Mouse (Mus musculus) retina, postnatal 1 day (tissue): ENCODE data around the gene 4930539E08Rik.

Experiments used
- DNase-seq: peaks from one replicate; pipeline ENCODE4 v3.0.0-alpha.2; 2012

4930539E08Rik gene

GRCm38 (mm10) chr17:28929369-28929768, 14.2 kb upstream of the 4930539E08Rik start:
- DNase-seq = no peak

DNA sequence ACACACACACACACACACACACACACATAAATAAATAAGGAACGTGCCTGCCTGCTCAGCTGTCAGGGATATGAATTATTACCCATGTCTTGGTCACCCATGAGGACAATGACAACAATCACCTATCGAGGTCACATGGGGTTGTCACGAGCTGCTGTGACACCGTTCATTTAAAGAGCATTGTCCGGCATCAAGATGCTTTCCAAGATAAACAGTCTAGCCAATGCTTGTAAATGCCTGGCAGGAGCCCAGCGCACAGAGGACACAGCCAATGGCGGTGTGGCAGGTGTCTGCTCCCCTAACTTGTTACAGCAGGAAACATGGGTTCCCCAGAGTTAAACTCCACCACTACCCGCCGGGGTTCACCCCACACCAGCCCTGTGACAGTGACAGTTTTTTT, 12.9 kb upstream of the 4930539E08Rik start:
- DNase-seq = no peak

- peak; percentile 77 for DNase-seq
Measured at GRCm38 (mm10) chr17:28926866-28927635, 11.9 kb upstream of the 4930539E08Rik start.

GRCm38 (mm10) chr17:28926380-28926779, 11.3 kb upstream of the 4930539E08Rik start:
- DNase-seq = peak; percentile 92

GRCm38 (mm10) chr17:28924957-28925595, 10.0 kb upstream of the 4930539E08Rik start:
- no peak for DNase-seq

DNA sequence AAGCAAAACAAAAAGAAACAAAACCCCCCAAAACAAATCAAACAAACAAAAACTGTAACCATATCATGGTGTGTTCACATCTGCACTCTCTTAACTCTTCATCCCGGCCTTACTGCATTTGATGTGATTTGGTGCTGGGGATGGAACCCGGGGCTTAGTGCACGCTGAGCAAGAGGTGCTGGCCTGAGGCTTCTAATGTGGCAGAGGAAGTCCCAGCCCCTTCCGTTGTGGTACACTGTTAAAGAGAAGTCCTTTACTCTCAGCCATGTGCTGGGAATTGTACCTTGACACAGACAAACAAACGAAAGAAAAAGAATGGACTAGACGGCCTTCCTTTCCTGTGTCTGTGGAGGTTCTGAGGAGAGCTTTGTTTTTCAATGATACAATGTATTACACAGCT, 7.0 kb upstream of the 4930539E08Rik start:
- DNase-seq = no peak

DNA sequence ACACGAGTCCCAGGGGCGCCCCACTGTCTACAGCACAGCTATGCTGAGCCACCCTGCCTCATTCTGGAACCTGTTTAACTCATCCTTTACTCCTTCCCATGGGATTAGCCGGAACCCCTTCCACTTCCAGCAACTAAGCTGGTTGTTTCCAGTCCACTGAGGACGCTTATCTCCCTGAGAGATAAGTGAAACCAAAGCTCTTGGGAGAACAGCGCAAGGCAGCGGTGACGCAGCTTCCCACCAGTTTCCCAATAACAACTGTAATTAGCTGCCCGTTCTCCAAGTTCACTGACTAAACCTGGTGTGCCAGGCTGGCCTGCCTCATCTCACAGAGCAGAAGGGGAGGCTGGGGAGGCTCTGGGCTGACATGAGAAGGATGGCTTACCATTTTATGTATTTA, 6.0 kb upstream of the 4930539E08Rik start:
- no peak for DNase-seq

GRCm38 (mm10) chr17:28916520-28916919, 1.4 kb upstream of the 4930539E08Rik start:
- no peak for DNase-seq

GRCm38 (mm10) chr17:28913940-28914339, 1.2 kb downstream of the 4930539E08Rik start:
- no peak for DNase-seq

GRCm38 (mm10) chr17:28913200-28913599, 1.9 kb downstream of the 4930539E08Rik start:
- DNase-seq = no peak

DNA sequence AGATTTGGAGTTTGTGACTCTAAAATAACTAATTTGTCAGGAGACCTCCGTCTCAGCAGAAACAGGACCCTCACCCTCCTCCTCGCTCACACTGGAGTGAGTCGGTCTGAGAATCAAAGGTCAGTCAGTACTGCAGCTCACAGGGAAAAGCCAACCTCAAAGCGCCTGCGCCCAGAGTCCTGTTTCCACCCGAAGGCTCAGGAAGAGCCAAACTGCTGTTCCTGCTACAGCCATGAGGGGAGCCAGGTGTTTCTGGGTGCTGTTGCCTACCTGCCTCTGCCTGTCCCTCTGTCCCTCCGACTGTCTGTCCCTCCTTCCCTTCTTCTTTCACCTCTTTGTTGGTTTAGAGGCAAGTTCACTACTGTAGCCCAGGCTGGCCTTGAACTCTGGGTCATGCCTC, 5.0 kb downstream of the 4930539E08Rik start:
- no peak for DNase-seq

GRCm38 (mm10) chr17:28909252-28909941, 5.7 kb downstream of the 4930539E08Rik start:
- DNase-seq = peak; percentile 78

DNA sequence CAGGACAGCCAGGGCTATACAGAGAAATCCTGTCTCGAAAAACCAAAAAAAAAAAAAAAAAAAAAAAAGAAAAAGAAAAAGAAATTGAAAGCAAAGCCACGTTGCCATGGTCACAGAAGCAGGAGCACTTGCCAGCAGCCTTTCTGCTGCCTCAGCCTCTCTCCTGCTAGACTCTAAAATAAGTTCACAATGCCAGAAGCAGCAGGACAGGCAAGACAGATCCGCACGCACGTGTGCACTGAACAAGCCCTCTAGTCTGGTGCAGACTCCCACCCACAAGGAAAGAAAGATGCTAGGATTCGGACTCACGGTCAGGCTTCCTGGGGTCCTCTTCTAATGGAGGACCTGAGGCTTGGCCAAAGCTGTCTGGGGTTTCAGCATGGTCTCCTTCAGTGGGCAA, 7.2 kb downstream of the 4930539E08Rik start:
- no peak for DNase-seq

DNA sequence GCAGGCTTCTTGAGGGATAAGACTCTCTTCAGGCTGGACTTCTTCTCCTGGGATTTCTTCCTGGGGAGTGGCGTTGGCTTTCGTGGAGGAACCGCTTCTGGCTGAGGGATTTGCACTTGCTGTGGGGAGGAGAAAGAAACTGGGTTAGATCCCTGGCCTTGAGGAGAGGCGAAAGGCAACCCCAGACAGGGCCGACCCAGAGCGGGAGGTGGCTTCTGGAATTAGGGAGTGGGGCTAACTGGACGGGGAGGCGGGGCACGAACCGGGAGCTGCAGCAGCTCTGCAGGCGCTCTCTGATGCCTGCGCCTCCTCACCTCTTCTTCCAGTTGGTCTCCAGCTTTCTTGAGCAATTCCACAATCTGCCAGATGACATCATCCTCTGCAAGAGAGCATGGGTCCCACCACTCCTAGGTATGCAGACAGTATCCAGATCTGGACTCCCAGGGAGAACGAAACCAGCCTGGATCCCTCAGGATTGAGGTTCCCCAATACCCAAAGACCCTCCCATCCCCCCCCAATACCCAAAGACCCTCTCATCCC, 9.7 kb downstream of the 4930539E08Rik start:
- DNase-seq = no peak

DNA sequence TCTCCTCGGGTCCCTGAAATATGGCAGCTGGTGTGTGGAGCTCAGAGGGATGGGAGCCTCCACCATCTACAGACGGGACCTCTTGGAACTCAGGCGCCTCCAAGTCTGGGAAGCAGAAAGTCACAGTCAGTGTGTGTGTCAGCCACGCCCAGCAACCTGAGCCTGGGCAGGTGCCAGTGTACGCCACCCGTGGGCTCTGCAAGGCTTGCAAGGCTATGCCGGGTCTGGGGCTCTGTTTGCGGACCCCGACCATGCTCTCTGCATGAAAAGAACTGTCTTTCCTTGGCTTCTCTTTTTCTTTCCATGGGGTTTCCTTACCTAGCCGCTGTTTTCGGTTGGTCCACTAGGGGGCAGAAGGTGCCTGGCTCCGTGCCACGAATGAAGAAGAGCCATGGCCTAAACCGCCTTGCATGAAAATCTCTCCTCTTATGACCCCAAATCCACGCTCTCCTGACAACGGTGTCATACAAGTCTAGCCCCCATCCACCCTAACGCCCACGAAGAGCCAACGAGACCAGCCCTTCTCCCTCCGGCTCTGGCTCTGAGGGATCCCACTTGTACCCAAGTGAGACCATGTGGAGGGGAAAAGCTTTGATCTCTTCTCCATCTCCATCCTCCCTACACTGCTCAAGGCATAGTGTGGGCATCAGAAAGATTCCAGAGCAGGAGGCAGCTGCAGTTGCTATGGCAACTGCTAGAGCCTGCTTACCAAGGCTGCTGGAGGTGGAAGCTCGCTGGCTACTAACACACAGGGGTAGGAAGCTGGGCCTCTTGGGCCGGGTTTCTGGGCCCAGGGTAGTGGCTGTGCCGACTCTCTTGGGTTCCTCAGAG, 10.4 kb downstream of the 4930539E08Rik start:
- DNase-seq = peak; percentile 80

GRCm38 (mm10) chr17:28901559-28901958, 13.6 kb downstream of the 4930539E08Rik start:
- no peak for DNase-seq

DNA sequence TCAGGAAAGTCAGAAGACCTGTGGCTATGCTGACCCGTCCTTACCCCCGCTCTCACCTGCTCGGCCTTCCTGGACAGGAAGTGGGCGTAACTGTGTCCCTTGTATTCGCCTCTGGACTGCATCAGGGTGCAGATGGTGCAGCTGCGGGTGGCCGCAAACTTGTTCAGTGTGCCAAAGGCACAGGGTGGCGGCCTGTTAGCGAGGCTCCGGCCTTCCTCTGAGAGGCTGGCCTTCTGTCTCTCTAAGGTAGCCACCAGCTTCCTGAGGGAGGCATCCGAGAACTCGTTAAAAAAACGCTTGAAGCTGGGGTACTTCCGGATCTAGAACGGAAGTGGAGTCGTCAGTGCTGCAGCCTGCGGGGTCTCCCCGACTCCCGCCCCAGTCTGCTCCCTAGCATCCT, 15.7 kb downstream of the 4930539E08Rik start:
- no peak for DNase-seq

DNA sequence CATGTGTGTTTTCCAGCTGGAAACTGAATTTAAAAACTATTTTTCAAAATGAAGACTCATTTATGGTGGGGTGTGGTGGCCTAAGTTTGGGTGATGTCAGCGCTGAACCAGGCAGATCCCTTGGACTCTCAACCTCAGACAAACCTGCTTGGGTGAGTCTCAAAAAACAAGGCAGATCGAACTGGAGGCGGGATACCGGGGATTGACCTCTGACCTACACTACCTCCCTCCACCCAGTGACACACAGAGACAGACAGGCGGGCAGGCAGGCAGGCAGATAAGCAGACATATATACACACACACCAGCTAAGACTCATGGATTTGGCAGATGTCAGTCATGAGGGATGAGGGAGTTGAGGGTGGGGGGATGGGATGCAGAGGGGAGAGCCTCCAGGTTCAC, 16.9 kb downstream of the 4930539E08Rik start:
- DNase-seq = no peak

- no peak for DNase-seq
Measured at GRCm38 (mm10) chr17:28897817-28898216, 17.3 kb downstream of the 4930539E08Rik start.

- no peak for DNase-seq
Measured at GRCm38 (mm10) chr17:28896095-28896780, 18.9 kb downstream of the 4930539E08Rik start.

GRCm38 (mm10) chr17:28895217-28895875, 19.8 kb downstream of the 4930539E08Rik start:
- DNase-seq = no peak
